Mouse (Mus musculus): ENCODE data around the gene Nfam1. TPM values are rescaled to one million over a fixed set of nuclear protein-coding genes. Genes with fewer than 3 reads are reported as not detected.

The Nfam1 gene
- polyA plus RNA-seq, 1 experiment, result 1.5 TPM

DNA sequence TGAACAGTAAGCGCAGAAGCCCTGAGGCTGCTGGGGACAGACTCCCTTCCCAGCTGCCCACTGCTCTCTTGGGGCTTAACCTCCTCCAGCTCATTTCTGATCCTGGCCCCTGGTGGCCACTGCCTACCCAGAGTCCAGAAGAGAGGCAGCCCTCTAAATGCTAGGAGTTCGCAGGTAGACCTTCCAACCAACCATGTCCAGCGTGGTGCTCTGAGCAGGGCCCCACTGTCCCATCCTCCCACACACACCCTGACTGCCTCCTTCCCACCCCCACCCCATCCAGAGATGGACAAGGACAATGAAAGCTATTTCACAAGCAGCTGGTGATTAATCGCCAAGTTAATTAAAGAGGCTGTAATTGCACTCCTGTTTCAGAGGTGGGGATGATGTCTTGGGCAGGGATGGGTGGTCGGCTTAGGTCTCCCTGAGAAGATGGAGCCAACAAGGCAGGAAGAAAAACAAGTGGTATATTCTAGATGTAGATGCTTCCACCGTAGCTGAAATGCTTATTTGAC lies 43.9 kb downstream of the Nfam1 start:
- no peak for TF ChIP-seq CTCF (IDR thresholded peaks at IDR 0.05; ENCODE audit: control insufficient read depth, insufficient read depth, insufficient replicate concordance, low read depth, low read length)
- TF ChIP-seq POLR2A (IDR thresholded peaks at IDR 0.05; ENCODE audit: control insufficient read depth, low read depth, low read length), result no peak
- no peaks in the 10 kb centered on the region for H3K36me3 ChIP-seq (ENCODE audit: control insufficient read depth, insufficient read depth, low read length)
- H3K4me3 ChIP-seq (ENCODE audit: control insufficient read depth, low read depth, low read length), result no peak overlapping the region
- no peaks in the 10 kb centered on the region for H3K27me3 ChIP-seq (ENCODE audit: control insufficient read depth, insufficient read depth, low read length)
- peaks cover 21% of the 10 kb centered on the region for H3K4me1 ChIP-seq (ENCODE audit: control insufficient read depth, insufficient read depth, low read length)
- H3K27ac ChIP-seq (ENCODE audit: control insufficient read depth, insufficient read depth, low read depth, low read length), result no peak overlapping the region

GRCm38 (mm10) chr15:82987732-82988112 lies 45.4 kb downstream of the Nfam1 start, which contains the start of gene Tcf20:
Gene Tcf20, minus strand, starts transcription at chr15:82987872.
- no peaks in the 10 kb centered on the region for H3K27me3 ChIP-seq (ENCODE audit: control insufficient read depth, insufficient read depth, low read length)
- peak within 1 kb of the TSS; percentile 80 for H3K4me3 ChIP-seq (ENCODE audit: control insufficient read depth, low read depth, low read length)
- H3K4me1 ChIP-seq (ENCODE audit: control insufficient read depth, insufficient read depth, low read length), result peaks cover 20% of the 10 kb centered on the region
- H3K36me3 ChIP-seq (ENCODE audit: control insufficient read depth, insufficient read depth, low read length), result no peaks in the 10 kb centered on the region
- TF ChIP-seq POLR2A (IDR thresholded peaks at IDR 0.05; ENCODE audit: control insufficient read depth, low read depth, low read length), result no peak
- no peak for TF ChIP-seq CTCF (IDR thresholded peaks at IDR 0.05; ENCODE audit: control insufficient read depth, insufficient read depth, insufficient replicate concordance, low read depth, low read length)
- H3K27ac ChIP-seq (ENCODE audit: control insufficient read depth, insufficient read depth, low read depth, low read length), result peak within 1 kb of the TSS; percentile 82

- no peaks in the 10 kb centered on the region for H3K27me3 ChIP-seq (ENCODE audit: control insufficient read depth, insufficient read depth, low read length)
- H3K4me1 ChIP-seq (ENCODE audit: control insufficient read depth, insufficient read depth, low read length), result peaks cover 20% of the 10 kb centered on the region
- TF ChIP-seq CTCF (IDR thresholded peaks at IDR 0.05; ENCODE audit: control insufficient read depth, insufficient read depth, insufficient replicate concordance, low read depth, low read length) (no peak), POLR2A (IDR thresholded peaks at IDR 0.05; ENCODE audit: control insufficient read depth, low read depth, low read length) (no peak)
- peak overlapping the region; percentile 80 for H3K4me3 ChIP-seq (ENCODE audit: control insufficient read depth, low read depth, low read length)
- H3K36me3 ChIP-seq (ENCODE audit: control insufficient read depth, insufficient read depth, low read length), result no peaks in the 10 kb centered on the region
- peak overlapping the region; percentile 82 for H3K27ac ChIP-seq (ENCODE audit: control insufficient read depth, insufficient read depth, low read depth, low read length)
These were observed 45.9 kb downstream of the Nfam1 start for GRCm38 (mm10) chr15:82987014-82987731.

GRCm38 (mm10) chr15:82984574-82984973 lies 48.5 kb downstream of the Nfam1 start:
- H3K4me1 ChIP-seq (ENCODE audit: control insufficient read depth, insufficient read depth, low read length), result peaks cover 20% of the 10 kb centered on the region
- no peaks in the 10 kb centered on the region for H3K36me3 ChIP-seq (ENCODE audit: control insufficient read depth, insufficient read depth, low read length)
- no peak overlapping the region for H3K4me3 ChIP-seq (ENCODE audit: control insufficient read depth, low read depth, low read length)
- no peak overlapping the region for H3K27ac ChIP-seq (ENCODE audit: control insufficient read depth, insufficient read depth, low read depth, low read length)
- TF ChIP-seq CTCF (IDR thresholded peaks at IDR 0.05; ENCODE audit: control insufficient read depth, insufficient read depth, insufficient replicate concordance, low read depth, low read length) (no peak), POLR2A (IDR thresholded peaks at IDR 0.05; ENCODE audit: control insufficient read depth, low read depth, low read length) (no peak)
- H3K27me3 ChIP-seq (ENCODE audit: control insufficient read depth, insufficient read depth, low read length), result no peaks in the 10 kb centered on the region

- no peak for TF ChIP-seq POLR2A (IDR thresholded peaks at IDR 0.05; ENCODE audit: control insufficient read depth, low read depth, low read length)
- no peak for TF ChIP-seq CTCF (IDR thresholded peaks at IDR 0.05; ENCODE audit: control insufficient read depth, insufficient read depth, insufficient replicate concordance, low read depth, low read length)
- Histone ChIP-seq H3K27me3 (ENCODE audit: control insufficient read depth, insufficient read depth, low read length) (no peaks in the 10 kb centered on the region), H3K27ac (ENCODE audit: control insufficient read depth, insufficient read depth, low read depth, low read length) (no peak overlapping the region), H3K36me3 (ENCODE audit: control insufficient read depth, insufficient read depth, low read length) (no peaks in the 10 kb centered on the region), H3K4me3 (ENCODE audit: control insufficient read depth, low read depth, low read length) (no peak overlapping the region), H3K4me1 (ENCODE audit: control insufficient read depth, insufficient read depth, low read length) (peaks cover 20% of the 10 kb centered on the region)
These were observed 49.0 kb downstream of the Nfam1 start for GRCm38 (mm10) chr15:82984097-82984496.

DNA sequence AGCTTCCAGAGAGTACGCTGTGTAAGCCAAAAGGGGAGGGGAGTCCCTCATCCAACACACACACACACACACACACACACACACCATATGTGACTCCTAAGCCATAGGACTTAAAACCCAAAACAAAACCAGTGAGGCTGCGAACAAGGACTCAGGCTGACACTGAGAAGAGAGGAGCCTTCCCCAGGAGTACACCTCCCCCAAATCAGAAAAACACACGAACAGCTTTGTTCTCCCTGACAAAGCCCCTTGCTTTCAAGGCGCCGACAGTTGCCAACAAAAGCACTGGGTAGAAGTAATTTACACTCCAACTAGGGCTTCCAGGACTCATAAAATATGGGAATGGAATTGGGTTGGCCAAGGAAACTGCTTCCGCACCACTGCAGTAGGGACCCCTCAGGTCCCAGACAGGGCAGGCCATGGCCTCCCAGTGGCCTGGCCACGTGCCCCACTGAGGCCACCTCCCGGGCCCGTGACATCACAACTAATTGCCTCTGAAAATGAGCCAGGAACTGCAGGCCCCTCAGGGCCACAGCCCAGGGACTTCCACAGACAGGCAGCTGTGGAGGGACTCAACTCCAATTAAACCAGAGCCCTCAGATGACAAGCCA lies 49.6 kb downstream of the Nfam1 start:
- no peak overlapping the region for H3K27ac ChIP-seq (ENCODE audit: control insufficient read depth, insufficient read depth, low read depth, low read length)
- H3K36me3 ChIP-seq (ENCODE audit: control insufficient read depth, insufficient read depth, low read length), result no peaks in the 10 kb centered on the region
- peaks cover 19% of the 10 kb centered on the region for H3K4me1 ChIP-seq (ENCODE audit: control insufficient read depth, insufficient read depth, low read length)
- H3K27me3 ChIP-seq (ENCODE audit: control insufficient read depth, insufficient read depth, low read length), result no peaks in the 10 kb centered on the region
- TF ChIP-seq POLR2A (IDR thresholded peaks at IDR 0.05; ENCODE audit: control insufficient read depth, low read depth, low read length) (no peak), CTCF (IDR thresholded peaks at IDR 0.05; ENCODE audit: control insufficient read depth, insufficient read depth, insufficient replicate concordance, low read depth, low read length) (no peak)
- H3K4me3 ChIP-seq (ENCODE audit: control insufficient read depth, low read depth, low read length), result no peak overlapping the region

GRCm38 (mm10) chr15:82982724-82983415 lies 50.2 kb downstream of the Nfam1 start:
- TF ChIP-seq CTCF (IDR thresholded peaks at IDR 0.05; ENCODE audit: control insufficient read depth, insufficient read depth, insufficient replicate concordance, low read depth, low read length), result no peak
- no peak for TF ChIP-seq POLR2A (IDR thresholded peaks at IDR 0.05; ENCODE audit: control insufficient read depth, low read depth, low read length)
- no peak overlapping the region for H3K4me3 ChIP-seq (ENCODE audit: control insufficient read depth, low read depth, low read length)
- H3K36me3 ChIP-seq (ENCODE audit: control insufficient read depth, insufficient read depth, low read length), result no peaks in the 10 kb centered on the region
- no peak overlapping the region for H3K27ac ChIP-seq (ENCODE audit: control insufficient read depth, insufficient read depth, low read depth, low read length)
- H3K27me3 ChIP-seq (ENCODE audit: control insufficient read depth, insufficient read depth, low read length), result no peaks in the 10 kb centered on the region
- H3K4me1 ChIP-seq (ENCODE audit: control insufficient read depth, insufficient read depth, low read length), result peaks cover 14% of the 10 kb centered on the region

All from testis, adult 2 months (tissue).